Mouse (Mus musculus): ENCODE data around the gene Cela2a. TPM values are rescaled to one million over a fixed set of nuclear protein-coding genes. Genes with fewer than 3 reads are reported as not detected.

Cela2a gene
- polyA plus RNA-seq, 1 experiment from 2014 or later: not detected

GRCm38 (mm10) chr4:141819316-141819715, 6.6 kb downstream of the Cela2a start:
- Histone ChIP-seq H3K27me3 (replicated peaks) (no peaks in the 10 kb centered on the region), H3K36me3 (peaks cover 16% of the 10 kb centered on the region), H3K4me3 (no peak overlapping the region), H3K4me2 (no peak overlapping the region), H3K27ac (replicated peaks) (no peak overlapping the region), H3K4me1 (peaks cover 7% of the 10 kb centered on the region; the same call in 1 of the 2 replicates), H3K9ac (no peak overlapping the region), H3K9me3 (no peaks in the 10 kb centered on the region)
- no peak for ATAC-seq (ENCODE audit: extremely low read depth, insufficient number of reproducible peaks, low FRiP score, low TSS enrichment)
- WGBS: 84% methylated on average over 7 of the region's 7 CpGs

DNA sequence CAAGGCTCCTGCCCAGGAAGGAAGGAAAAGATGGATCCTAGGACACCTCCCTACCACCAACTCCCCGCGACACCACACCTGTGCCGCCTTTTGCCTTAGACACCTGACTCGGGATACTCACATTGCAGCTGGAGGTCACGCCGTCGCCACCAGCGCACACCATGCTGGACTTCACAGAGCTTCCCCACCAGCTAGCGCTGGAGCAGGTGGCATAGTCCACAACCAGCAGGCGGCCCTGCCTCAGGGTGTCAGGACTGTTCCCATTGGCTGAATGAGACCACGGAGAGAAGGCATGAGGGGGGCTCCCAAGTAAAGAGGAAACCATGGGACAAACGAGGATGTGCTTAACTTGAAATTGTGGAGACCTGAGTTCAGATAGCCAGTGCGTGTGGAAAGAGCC, 7.1 kb downstream of the Cela2a start:
- peaks cover 7% of the 10 kb centered on the region; the same call in 1 of the 2 replicates for H3K4me1 ChIP-seq
- H3K9me3 ChIP-seq: no peaks in the 10 kb centered on the region
- no peaks in the 10 kb centered on the region for H3K27me3 ChIP-seq (replicated peaks)
- H3K27ac ChIP-seq (replicated peaks): no peak overlapping the region
- H3K4me2 ChIP-seq: no peak overlapping the region
- H3K36me3 ChIP-seq: peaks cover 21% of the 10 kb centered on the region
- 83% methylated on average over 13 of the region's 13 CpGs for WGBS
- ATAC-seq (ENCODE audit: extremely low read depth, insufficient number of reproducible peaks, low FRiP score, low TSS enrichment): no peak
- no peak overlapping the region for H3K9ac ChIP-seq
- no peak overlapping the region for H3K4me3 ChIP-seq

DNA sequence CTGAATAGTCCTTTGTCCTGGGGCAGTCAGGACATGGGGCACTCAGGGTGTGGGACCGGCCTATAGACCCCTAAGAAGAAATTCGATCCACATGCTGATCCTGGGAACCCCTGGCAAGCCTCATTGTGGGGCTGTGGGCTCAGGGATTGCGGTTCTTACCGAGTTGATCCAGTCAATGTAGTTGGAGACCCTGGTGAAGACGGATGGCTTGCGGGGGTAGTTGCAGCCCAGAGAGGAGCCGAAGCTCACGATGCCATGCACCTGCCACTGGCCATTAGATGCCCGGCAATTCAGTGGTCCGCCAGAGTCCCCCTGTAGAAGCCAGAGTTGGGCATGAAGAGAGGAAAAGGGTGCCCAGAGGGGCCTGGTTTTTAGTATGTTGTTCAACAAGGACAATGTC, 8.3 kb downstream of the Cela2a start:
- 74% methylated on average over 10 of the region's 10 CpGs for WGBS
- peaks cover 7% of the 10 kb centered on the region; the same call in 1 of the 2 replicates for H3K4me1 ChIP-seq
- ATAC-seq (ENCODE audit: extremely low read depth, insufficient number of reproducible peaks, low FRiP score, low TSS enrichment): no peak
- H3K27ac ChIP-seq (replicated peaks): no peak overlapping the region
- H3K9ac ChIP-seq: no peak overlapping the region
- no peak overlapping the region for H3K4me3 ChIP-seq
- no peaks in the 10 kb centered on the region for H3K27me3 ChIP-seq (replicated peaks)
- no peak overlapping the region for H3K4me2 ChIP-seq
- H3K36me3 ChIP-seq: peaks cover 33% of the 10 kb centered on the region
- no peaks in the 10 kb centered on the region for H3K9me3 ChIP-seq

DNA sequence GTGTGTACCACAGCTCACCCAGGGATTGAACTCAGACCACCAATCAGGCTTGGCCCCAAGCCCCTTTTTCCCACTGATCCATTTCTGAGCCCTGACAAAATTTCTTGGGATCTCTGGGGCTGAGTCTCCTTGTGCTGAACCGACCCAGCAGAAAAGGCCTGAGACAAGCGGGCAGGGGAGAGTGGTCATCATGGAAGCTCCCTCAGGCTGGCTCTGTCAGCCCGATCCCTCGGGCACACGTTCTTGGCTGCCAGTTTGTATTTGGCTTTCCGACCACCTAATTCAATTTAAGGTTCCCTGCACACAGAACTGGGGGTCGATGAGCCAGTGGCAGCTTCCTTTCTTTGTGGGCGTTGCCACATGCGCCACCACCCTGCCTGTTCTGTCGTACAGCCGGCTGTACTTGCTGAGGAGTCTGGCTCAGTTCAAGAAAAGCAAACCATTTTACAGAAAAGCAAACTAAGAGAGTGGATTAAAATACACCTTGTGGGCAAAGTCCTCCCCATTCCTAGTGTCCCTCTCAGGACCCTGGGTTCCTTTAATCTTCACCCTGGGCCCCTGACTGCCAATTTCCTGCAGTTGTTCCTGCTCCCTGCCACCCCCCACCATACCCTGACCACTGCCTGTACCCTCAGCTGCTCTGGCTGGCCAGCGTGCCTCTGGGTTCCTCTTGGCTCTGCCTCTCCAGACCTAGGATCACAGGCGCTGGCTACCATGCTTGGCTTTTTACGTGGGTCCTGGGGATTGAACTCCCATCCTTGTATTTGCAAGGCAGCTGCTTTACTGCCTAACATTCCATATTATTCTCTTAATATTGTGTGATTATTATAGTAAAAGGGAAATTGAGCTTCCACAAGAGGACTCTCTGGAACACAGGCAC, 8.9 kb downstream of the Cela2a start:
- 73% methylated on average over 14 of the region's 14 CpGs for WGBS
- no peak for ATAC-seq (ENCODE audit: extremely low read depth, insufficient number of reproducible peaks, low FRiP score, low TSS enrichment)
- no peak overlapping the region for H3K9ac ChIP-seq
- H3K4me1 ChIP-seq: peaks cover 7% of the 10 kb centered on the region; the same call in 1 of the 2 replicates
- no peaks in the 10 kb centered on the region for H3K9me3 ChIP-seq
- no peak overlapping the region for H3K4me3 ChIP-seq
- no peaks in the 10 kb centered on the region for H3K27me3 ChIP-seq (replicated peaks)
- peaks cover 39% of the 10 kb centered on the region for H3K36me3 ChIP-seq
- H3K4me2 ChIP-seq: no peak overlapping the region
- no peak overlapping the region for H3K27ac ChIP-seq (replicated peaks)

GRCm38 (mm10) chr4:141816267-141816666, 9.7 kb downstream of the Cela2a start:
- no peak for ATAC-seq (ENCODE audit: extremely low read depth, insufficient number of reproducible peaks, low FRiP score, low TSS enrichment)
- Histone ChIP-seq H3K4me2 (no peak overlapping the region), H3K9me3 (no peaks in the 10 kb centered on the region), H3K9ac (no peak overlapping the region), H3K4me1 (peaks cover 4% of the 10 kb centered on the region; the same call in 1 of the 2 replicates), H3K27me3 (replicated peaks) (no peaks in the 10 kb centered on the region), H3K27ac (replicated peaks) (no peak overlapping the region), H3K4me3 (no peak overlapping the region), H3K36me3 (peaks cover 47% of the 10 kb centered on the region)
- WGBS: 82% methylated on average over 7 of the region's 7 CpGs

DNA sequence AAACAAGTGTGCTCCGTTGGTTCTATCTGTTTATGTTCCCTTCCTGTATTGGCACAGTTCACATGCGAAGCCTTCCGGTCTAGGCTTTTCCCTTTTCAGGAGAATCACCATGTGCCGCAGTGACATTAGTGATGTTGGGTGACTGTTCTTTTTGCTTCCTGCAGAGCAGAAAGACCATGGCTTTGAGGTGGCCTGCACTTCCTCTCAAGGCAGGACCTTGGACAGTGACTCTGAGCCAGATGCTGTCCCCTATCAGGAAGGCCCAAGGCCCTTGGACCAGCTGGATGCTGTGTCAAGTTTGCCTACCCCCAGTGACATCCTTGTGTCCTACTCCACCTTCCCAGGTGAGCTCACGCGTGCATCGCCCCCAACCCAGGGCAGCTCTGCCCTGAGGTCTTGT, 14.6 kb downstream of the Cela2a start:
- H3K9me3 ChIP-seq: no peaks in the 10 kb centered on the region
- H3K4me2 ChIP-seq: no peak overlapping the region
- ATAC-seq (ENCODE audit: extremely low read depth, insufficient number of reproducible peaks, low FRiP score, low TSS enrichment): no peak
- 91% methylated on average over 7 of the region's 7 CpGs for WGBS
- no peak overlapping the region for H3K9ac ChIP-seq
- no peaks in the 10 kb centered on the region for H3K27me3 ChIP-seq (replicated peaks)
- peaks cover 96% of the 10 kb centered on the region for H3K36me3 ChIP-seq
- H3K4me3 ChIP-seq: no peak overlapping the region
- no peak overlapping the region for H3K27ac ChIP-seq (replicated peaks)
- H3K4me1 ChIP-seq: no peaks in the 10 kb centered on the region

DNA sequence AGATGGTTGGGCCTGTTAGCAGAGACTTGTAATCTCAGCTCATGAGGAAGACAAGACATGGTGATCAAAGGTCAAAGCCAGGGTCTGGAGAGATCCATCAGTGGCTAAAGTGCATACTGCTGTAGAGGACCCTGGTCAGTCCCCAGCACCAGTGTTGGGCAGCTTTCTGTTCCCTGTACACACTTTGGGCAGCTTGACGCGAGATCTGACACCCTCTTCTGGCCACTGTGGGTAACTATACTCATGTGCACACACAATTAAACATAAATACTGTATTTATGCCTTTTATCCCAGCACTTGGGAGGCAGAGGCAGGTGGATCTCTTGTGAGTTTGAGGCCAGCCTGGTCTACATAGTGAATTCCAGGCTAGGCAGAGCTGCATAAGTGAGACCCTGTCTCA, 15.0 kb downstream of the Cela2a start:
- Histone ChIP-seq H3K27ac (replicated peaks) (no peak overlapping the region), H3K27me3 (replicated peaks) (no peaks in the 10 kb centered on the region), H3K9me3 (no peaks in the 10 kb centered on the region), H3K36me3 (peaks cover 100% of the 10 kb centered on the region), H3K9ac (no peak overlapping the region), H3K4me1 (no peaks in the 10 kb centered on the region), H3K4me2 (no peak overlapping the region), H3K4me3 (no peak overlapping the region)
- no peak for ATAC-seq (ENCODE audit: extremely low read depth, insufficient number of reproducible peaks, low FRiP score, low TSS enrichment)
- WGBS: 82% methylated on average over 2 of the region's 2 CpGs

GRCm38 (mm10) chr4:141809850-141810464, 16.0 kb downstream of the Cela2a start:
- Histone ChIP-seq H3K4me2 (no peak overlapping the region), H3K4me1 (no peaks in the 10 kb centered on the region), H3K27me3 (replicated peaks) (no peaks in the 10 kb centered on the region), H3K9ac (no peak overlapping the region), H3K36me3 (peaks cover 100% of the 10 kb centered on the region), H3K9me3 (no peaks in the 10 kb centered on the region), H3K4me3 (no peak overlapping the region), H3K27ac (replicated peaks) (no peak overlapping the region)
- WGBS: 68% methylated on average over 8 of the region's 8 CpGs
- ATAC-seq (ENCODE audit: extremely low read depth, insufficient number of reproducible peaks, low FRiP score, low TSS enrichment): no peak

DNA sequence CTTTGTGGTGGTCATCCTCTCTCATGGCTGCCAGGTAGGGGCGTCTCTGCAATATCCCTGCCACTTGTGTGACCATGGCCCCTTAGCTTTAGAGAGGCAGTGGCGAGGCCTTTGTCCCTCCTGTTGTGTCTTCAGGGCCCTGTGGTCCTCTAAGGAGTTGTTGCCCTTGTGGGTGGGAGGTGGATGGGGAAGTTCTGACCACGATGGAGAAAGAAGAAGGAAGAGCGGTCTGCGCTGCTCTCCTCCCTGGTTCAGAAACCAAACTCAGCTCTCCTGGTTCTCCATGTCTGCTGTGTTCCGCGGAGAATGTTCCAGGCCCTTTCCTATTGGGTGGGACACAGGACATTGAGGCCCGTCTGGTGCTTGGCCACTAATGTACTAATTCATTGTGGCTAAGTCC, 20.1 kb downstream of the Cela2a start:
- ATAC-seq (ENCODE audit: extremely low read depth, insufficient number of reproducible peaks, low FRiP score, low TSS enrichment): no peak
- Histone ChIP-seq H3K9me3 (no peaks in the 10 kb centered on the region), H3K36me3 (peaks cover 84% of the 10 kb centered on the region), H3K9ac (no peak overlapping the region), H3K27ac (replicated peaks) (no peak overlapping the region), H3K27me3 (replicated peaks) (no peaks in the 10 kb centered on the region), H3K4me2 (no peak overlapping the region), H3K4me3 (no peak overlapping the region), H3K4me1 (no peaks in the 10 kb centered on the region)
- 88% methylated on average over 8 of the region's 8 CpGs for WGBS

- Histone ChIP-seq H3K9ac (no peak overlapping the region), H3K27me3 (replicated peaks) (no peaks in the 10 kb centered on the region), H3K4me2 (no peak overlapping the region), H3K27ac (replicated peaks) (no peak overlapping the region), H3K9me3 (no peaks in the 10 kb centered on the region), H3K4me3 (no peak overlapping the region), H3K4me1 (no peaks in the 10 kb centered on the region), H3K36me3 (peaks cover 66% of the 10 kb centered on the region)
- 91% methylated on average over 4 of the region's 4 CpGs for WGBS
- no peak for ATAC-seq (ENCODE audit: extremely low read depth, insufficient number of reproducible peaks, low FRiP score, low TSS enrichment)
These were observed 21.9 kb downstream of the Cela2a start for GRCm38 (mm10) chr4:141804105-141804504.

GRCm38 (mm10) chr4:141797545-141797944, 28.4 kb downstream of the Cela2a start:
- no peak overlapping the region for H3K27ac ChIP-seq (replicated peaks)

More at GRCm38 (mm10) chr4:141797545-141797944, 28.4 kb downstream of the Cela2a start:
- Histone ChIP-seq H3K4me3 (no peak overlapping the region), H3K9me3 (no peaks in the 10 kb centered on the region), H3K9ac (no peak overlapping the region), H3K4me1 (peaks cover 19% of the 10 kb centered on the region), H3K36me3 (peaks cover 29% of the 10 kb centered on the region), H3K27me3 (replicated peaks) (no peaks in the 10 kb centered on the region), H3K4me2 (no peak overlapping the region)
- ATAC-seq (ENCODE audit: extremely low read depth, insufficient number of reproducible peaks, low FRiP score, low TSS enrichment): no peak
- WGBS: 86% methylated on average over 5 of the region's 5 CpGs

All from heart, embryonic 13.5 days (tissue).